Mouse (Mus musculus) stomach, postnatal 0 days (tissue): ENCODE measurements around the gene Higd1b.

Experiments used
- CTCF ChIP-seq: IDR thresholded peaks from 2 replicates; pipeline ENCODE4 v1.5.1; 2016; ENCODE audit warnings: antibody characterized with exemption, low read depth, mild to moderate bottlenecking, moderate library complexity
- EP300 ChIP-seq: optimal IDR thresholded peaks from 2 replicates; pipeline ENCODE3; 2016; ENCODE audit warnings: antibody characterized with exemption

GRCm38 (mm10) chr11:102851883-102852282 lies 16.2 kb downstream of the Higd1b start:
- peak; percentile 79 for TF ChIP-seq CTCF
- no peak for TF ChIP-seq EP300
